Mouse (Mus musculus) liver, adult 2 months (tissue): ENCODE data around the gene Epn3. TPM values are rescaled to one million over a fixed set of nuclear protein-coding genes. Genes with fewer than 3 reads are reported as not detected.

Source experiments
- DNase-seq: peaks from one replicate; pipeline ENCODE4 v3.0.0-alpha.2; 2011; ENCODE audit warnings: low read depth, low spot score; ENCODE audit errors: extremely low read depth
- H3K27ac ChIP-seq: fragments of 200-500 bp; replicated peaks from 2 replicates; pipeline ENCODE4 v1.5.1; 2012; ENCODE audit warnings: low read depth, mild to moderate bottlenecking, control low read depth, inconsistent platforms, low read length; ENCODE audit not compliant: insufficient read depth
- H3K27me3 ChIP-seq: fragments of 200-500 bp; 2 replicates; pipeline ENCODE4 v1.6.1; 2012; ENCODE audit warnings: mild to moderate bottlenecking, moderate library complexity, low read length, inconsistent platforms; ENCODE audit not compliant: control insufficient read depth, insufficient read depth
- H3K36me3 ChIP-seq: fragments of 200-500 bp; 2 replicates; pipeline ENCODE4 v1.6.1; 2012; ENCODE audit warnings: low read length, inconsistent platforms; ENCODE audit not compliant: control insufficient read depth, insufficient read depth
- H3K4me1 ChIP-seq: fragments of 200-500 bp; 2 replicates; pipeline ENCODE4 v1.6.1; 2011; ENCODE audit warnings: low read length; ENCODE audit not compliant: control insufficient read depth, insufficient read depth
- H3K4me3 ChIP-seq: fragments of 200-500 bp; 2 replicates; pipeline ENCODE4 v1.5.1; 2011; ENCODE audit warnings: low read depth, mild to moderate bottlenecking, control low read depth, low read length, moderate library complexity; ENCODE audit not compliant: insufficient read depth
- H3K79me2 ChIP-seq: fragments of 200-500 bp; 2 replicates; pipeline ENCODE4 v1.6.1; 2012; ENCODE audit warnings: inconsistent platforms, mild to moderate bottlenecking, low read length, moderate library complexity; ENCODE audit not compliant: control insufficient read depth, insufficient read depth
- H3K9ac ChIP-seq: fragments of 200-500 bp; 2 replicates; pipeline ENCODE4 v1.6.1; 2012; ENCODE audit warnings: low read depth, mild to moderate bottlenecking, control low read depth, inconsistent platforms, low read length
- CTCF ChIP-seq: fragments of 200-500 bp; IDR thresholded peaks from 2 replicates; pipeline ENCODE4 v1.5.1; 2011; ENCODE audit warnings: low read depth, low read length, control low read depth
- POLR2A ChIP-seq: fragments of 200-500 bp; IDR thresholded peaks from 2 replicates; pipeline ENCODE4 v1.6.1; 2011; ENCODE audit warnings: low read length, control low read depth; ENCODE audit not compliant: insufficient read depth; ENCODE audit errors: extremely low read depth
- WGBS: fragments of 180-500 bp; shearing (Covaris S2); methylation state at CpG from one replicate; pipeline ENCODE4 v1.1.7; 2018; 5-methylcytosine and 5-hydroxymethylcytosine counted together
- polyA plus RNA-seq: library from polyadenylated mRNA; depleted of rRNA; stranded (reverse); fragments of >200 nt; gene quantifications from 2 replicates; pipeline ENCODE4 v1.2.3, GENCODE M21; 2012
- total RNA-seq: library from RNA; depleted of rRNA; stranded (reverse); fragments of >200 nt; gene quantifications from 2 replicates; pipeline ENCODE4 v1.2.3, GENCODE M21; 2014

Epn3 gene
- total and polyA plus RNA-seq, 2 experiments, result 0.05 TPM; not detected in 1

- no peaks in the 10 kb centered on the region for H3K27me3 ChIP-seq
Measured at GRCm38 (mm10) chr11:94466333-94466855, 33.4 kb downstream of the Epn3 start.

GRCm38 (mm10) chr11:94464170-94464569 is 35.6 kb downstream of the Epn3 start:
- Histone ChIP-seq H3K4me3 (no peak overlapping the region), H3K27ac (no peak overlapping the region), H3K4me1 (no peaks in the 10 kb centered on the region), H3K79me2 (no peaks in the 10 kb centered on the region), H3K27me3 (no peaks in the 10 kb centered on the region), H3K36me3 (no peaks in the 10 kb centered on the region), H3K9ac (no peak overlapping the region)
- no peak for DNase-seq
- TF ChIP-seq CTCF (no peak), POLR2A (no peak)
- 27% methylated on average over 2 of the region's 2 CpGs for WGBS

More at GRCm38 (mm10) chr11:94466333-94466855, 33.4 kb downstream of the Epn3 start:
- no peaks in the 10 kb centered on the region for H3K36me3 ChIP-seq
- TF ChIP-seq CTCF (no peak), POLR2A (no peak)
- H3K9ac ChIP-seq, result no peak overlapping the region
- 92% methylated on average over 17 of the region's 17 CpGs for WGBS
- no peak overlapping the region for H3K27ac ChIP-seq
- DNase-seq, result no peak
- no peak overlapping the region for H3K4me3 ChIP-seq
- no peaks in the 10 kb centered on the region for H3K79me2 ChIP-seq
- no peaks in the 10 kb centered on the region for H3K4me1 ChIP-seq

GRCm38 (mm10) chr11:94461856-94462255 is 37.9 kb downstream of the Epn3 start:
- Histone ChIP-seq H3K4me1 (no peaks in the 10 kb centered on the region), H3K36me3 (no peaks in the 10 kb centered on the region), H3K4me3 (no peak overlapping the region), H3K27ac (no peak overlapping the region), H3K79me2 (no peaks in the 10 kb centered on the region), H3K27me3 (no peaks in the 10 kb centered on the region), H3K9ac (no peak overlapping the region)
- no peak for TF ChIP-seq CTCF
- no peak for TF ChIP-seq POLR2A
- DNase-seq, result no peak
- WGBS, result 91% methylated on average over 11 of the region's 11 CpGs

GRCm38 (mm10) chr11:94457001-94457400 is 42.8 kb downstream of the Epn3 start:
- H3K27me3 ChIP-seq, result no peaks in the 10 kb centered on the region
- no peak overlapping the region for H3K27ac ChIP-seq

GRCm38 (mm10) chr11:94456347-94456746 is 43.4 kb downstream of the Epn3 start:
- TF ChIP-seq CTCF (no peak), POLR2A (no peak)
- no peak overlapping the region for H3K27ac ChIP-seq
- H3K36me3 ChIP-seq, result no peaks in the 10 kb centered on the region
- H3K79me2 ChIP-seq, result no peaks in the 10 kb centered on the region
- H3K9ac ChIP-seq, result no peak overlapping the region
- H3K27me3 ChIP-seq, result no peaks in the 10 kb centered on the region
- WGBS, result 88% methylated on average over 3 of the region's 3 CpGs
- no peaks in the 10 kb centered on the region for H3K4me1 ChIP-seq
- H3K4me3 ChIP-seq, result no peak overlapping the region
- DNase-seq, result no peak

More at GRCm38 (mm10) chr11:94457001-94457400, 42.8 kb downstream of the Epn3 start:
- Histone ChIP-seq H3K9ac (no peak overlapping the region), H3K4me1 (no peaks in the 10 kb centered on the region), H3K36me3 (no peaks in the 10 kb centered on the region), H3K4me3 (no peak overlapping the region), H3K79me2 (no peaks in the 10 kb centered on the region)
- DNase-seq, result no peak
- TF ChIP-seq CTCF (no peak), POLR2A (no peak)
- WGBS, result 79% methylated on average over 15 of the region's 15 CpGs

- Histone ChIP-seq H3K9ac (no peak overlapping the region), H3K36me3 (no peaks in the 10 kb centered on the region), H3K4me1 (no peaks in the 10 kb centered on the region), H3K4me3 (no peak overlapping the region), H3K79me2 (no peaks in the 10 kb centered on the region), H3K27ac (no peak overlapping the region), H3K27me3 (no peaks in the 10 kb centered on the region)
- TF ChIP-seq POLR2A (no peak), CTCF (no peak)
- no peak for DNase-seq
- 89% methylated on average over 10 of the region's 10 CpGs for WGBS
Measured at GRCm38 (mm10) chr11:94455161-94455820, 44.5 kb downstream of the Epn3 start.
